Mouse (Mus musculus) cerebellum, postnatal 4 days (tissue): ENCODE measurements around the gene Lpp.
A peak's percentile ranks its signal among the peaks of the same experiment; 100 is the strongest.

Experiments
- DNase-seq, 2 experiments: peaks; one replicate each; pipeline ENCODE4 v3.0.0; 2022; ENCODE audit warnings: low spot score in 2 of 2, mixed read lengths in 1 of 2

Lpp gene

DNA sequence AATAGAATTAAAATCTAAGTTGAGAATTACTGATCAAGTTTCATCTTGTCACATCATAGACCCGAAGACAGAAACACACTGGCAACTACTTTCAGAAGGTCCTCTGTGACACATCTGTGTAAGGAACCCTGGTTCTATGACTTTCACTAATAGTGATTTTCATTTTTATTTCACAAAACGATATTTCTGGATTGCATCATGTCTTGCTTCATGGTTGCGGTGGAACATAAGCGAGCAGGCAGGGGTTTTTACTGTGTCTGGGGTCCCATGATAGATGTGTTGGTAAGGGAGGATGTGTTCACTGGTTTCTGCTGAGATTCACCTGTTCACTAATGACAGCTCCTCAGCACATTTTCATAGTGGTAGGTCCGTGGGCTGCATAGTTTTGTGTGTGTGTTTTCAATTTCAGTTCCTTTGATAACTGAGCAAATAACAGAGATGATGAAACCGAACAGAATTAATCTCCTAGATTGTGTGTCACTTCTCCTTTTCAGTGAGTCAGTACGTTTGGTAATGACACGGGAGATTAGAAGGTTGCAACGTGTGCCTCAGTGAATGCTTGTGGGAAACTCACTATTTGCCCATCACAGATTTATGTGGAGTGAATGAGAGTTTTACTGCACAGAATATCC lies 466.3 kb downstream of the Lpp start:
- DNase-seq, result no peak

DNA sequence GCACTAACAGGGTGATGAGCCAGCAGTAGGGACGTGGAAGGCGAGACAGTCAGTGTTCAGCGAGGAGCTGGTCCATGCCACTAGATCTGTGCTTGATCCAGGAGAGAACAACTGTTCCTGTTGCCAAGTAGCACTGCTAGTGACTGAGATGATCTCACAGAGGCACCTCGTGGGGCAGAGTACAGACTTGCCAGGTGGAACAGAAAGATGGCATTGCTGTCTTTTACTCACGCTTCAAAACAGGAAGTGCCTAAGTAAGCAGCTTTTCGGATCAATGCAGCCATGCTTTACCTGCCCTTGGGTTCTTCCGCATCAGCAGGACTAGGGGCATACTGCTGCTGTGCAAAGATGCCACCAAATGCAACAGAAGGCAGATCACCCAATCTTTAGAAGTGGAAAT lies 467.1 kb downstream of the Lpp start:
- DNase-seq, result no peak

DNA sequence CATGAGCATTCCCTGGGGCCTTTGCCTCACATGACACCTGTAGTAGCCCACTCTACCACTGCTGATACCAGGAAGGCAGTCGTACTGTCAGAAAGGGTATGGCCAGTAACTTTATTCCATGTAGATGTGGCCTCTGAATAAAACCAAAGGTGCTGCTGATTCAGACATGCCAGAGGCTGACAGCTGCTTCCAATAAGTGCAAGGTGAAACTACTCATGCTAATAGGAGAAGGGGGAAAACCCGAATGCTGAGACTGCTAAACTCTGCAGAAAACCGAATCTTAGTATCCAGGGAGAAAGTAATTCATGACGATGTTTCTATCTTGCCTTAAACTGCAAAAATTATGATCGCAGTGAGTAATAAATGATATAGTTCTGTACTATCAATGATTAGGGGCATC lies 468.1 kb downstream of the Lpp start:
- no peak for DNase-seq

DNA sequence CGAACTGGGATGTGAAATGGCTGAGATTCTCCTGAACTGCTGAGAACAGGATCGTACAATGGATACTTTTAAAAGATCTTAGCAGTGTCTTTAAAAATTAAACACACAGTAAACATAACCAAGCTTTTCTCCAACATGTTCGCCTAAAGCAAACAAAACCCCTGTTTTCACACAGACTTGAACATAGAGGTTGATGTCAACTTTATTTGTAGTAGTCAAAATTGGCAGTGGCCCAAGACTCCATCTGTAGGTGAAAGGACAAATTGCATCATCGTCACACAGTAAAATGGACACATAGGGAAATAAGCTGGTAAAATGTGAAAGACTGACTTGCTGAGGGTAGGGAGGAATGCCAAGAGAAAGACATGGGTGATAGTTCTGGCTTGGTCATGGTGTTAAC lies 480.9 kb downstream of the Lpp start:
- peak in 1 of 2 experiments; percentile 10 for DNase-seq

DNA sequence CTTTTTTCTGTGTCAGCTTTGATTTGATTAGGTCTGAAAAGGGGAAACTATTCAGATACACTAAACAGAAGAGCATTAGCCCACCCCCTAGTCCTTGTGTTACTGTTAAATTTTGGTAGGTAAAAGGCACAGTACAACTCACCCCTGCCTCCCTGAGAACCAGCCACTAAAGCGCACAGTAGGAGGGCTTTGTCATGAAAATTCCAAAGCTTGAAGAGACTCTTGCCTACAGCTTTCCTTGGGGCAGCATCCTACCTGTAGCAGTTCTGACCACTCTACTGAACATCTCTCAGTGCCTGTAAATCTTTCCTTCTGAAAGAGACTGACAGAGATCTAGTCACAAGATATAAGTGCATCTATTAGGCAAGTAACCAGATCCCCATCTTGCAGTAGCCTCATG lies 482.4 kb downstream of the Lpp start:
- DNase-seq, result no peak

- no peak for DNase-seq
Observed at GRCm38 (mm10) chr16:24878977-24879376, 485.7 kb downstream of the Lpp start.

- no peak for DNase-seq
Observed at GRCm38 (mm10) chr16:24880698-24881097, 487.4 kb downstream of the Lpp start.

DNA sequence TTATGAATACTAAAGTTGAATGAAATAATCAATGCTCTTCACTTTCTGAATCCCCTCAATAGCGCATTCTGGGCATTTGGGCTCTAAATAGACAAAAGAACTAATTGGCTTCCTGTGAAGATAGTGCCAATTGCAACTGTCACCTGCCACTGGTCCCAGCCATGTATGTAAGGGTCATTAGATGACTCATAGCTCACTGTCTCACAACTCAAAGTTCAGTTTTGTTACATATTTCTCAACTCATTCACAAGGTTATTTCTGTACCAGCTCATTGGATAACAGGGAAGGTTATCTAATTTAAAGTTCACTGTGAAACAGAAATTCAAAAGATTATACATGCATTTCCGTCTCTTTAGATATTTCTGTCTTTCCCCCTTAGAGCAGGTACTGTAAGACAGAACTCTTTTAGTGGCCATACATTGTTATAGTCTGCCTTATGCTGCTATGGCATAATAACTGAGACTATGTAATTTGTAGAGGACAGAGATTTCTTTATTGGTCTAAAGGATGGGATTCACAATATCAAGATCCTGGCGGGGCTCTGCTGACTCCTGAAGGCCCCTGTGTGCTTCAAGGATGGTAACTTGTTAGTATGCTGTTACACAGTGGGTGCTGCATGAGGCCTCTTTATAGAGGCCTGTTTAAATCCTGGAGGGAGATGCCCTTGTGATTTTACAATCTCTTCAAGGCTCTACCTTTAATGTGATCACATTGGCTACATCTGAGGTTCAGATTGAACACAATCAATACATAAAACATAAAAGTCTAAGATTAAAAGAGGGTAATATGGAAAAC lies 488.9 kb downstream of the Lpp start:
- DNase-seq, result no peak

- no peak for DNase-seq
Observed at GRCm38 (mm10) chr16:24884017-24884416, 490.7 kb downstream of the Lpp start.

- DNase-seq, result no peak
Observed at GRCm38 (mm10) chr16:24886346-24886745, 493.0 kb downstream of the Lpp start.

- DNase-seq, result no peak
Observed at GRCm38 (mm10) chr16:24886943-24887342, 493.6 kb downstream of the Lpp start.

DNA sequence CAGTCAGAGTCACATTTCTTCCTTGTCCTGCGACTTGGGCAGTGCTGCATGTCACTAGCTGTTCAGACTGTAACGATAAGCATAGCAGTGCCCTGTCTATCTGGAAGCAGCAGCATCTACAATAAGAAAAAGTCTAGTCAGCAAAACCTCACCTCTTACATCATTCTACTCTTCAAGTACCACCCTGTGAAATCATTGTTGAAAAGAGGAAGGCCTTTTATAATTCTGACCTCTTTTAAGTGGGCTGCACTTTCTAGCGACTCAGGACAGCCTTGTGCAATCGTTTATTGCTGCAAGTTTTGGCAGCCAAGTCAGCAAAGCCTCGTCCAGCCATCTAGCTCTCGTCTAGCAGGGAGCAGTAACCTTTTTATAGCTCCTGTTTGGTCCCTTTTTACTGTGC lies 498.1 kb downstream of the Lpp start:
- no peak for DNase-seq

DNA sequence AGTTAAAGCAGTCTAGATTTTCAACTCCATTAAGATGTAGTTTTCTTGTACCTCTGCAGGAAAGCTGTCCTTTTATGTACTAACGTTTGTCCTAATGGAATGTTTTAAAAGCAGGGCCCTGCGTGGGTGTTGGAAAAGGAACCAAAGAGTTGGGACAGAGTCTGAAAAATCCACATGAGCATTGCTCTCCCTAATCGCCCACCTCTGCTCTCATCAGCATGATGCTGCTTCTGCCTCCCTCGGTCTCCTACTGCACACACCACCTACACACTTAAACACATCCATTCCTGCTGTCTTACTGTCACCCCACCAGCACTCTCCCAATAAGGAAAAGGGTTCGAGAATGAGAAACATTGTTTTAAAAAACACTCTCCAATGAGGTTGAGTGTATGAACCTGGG lies 501.9 kb downstream of the Lpp start:
- DNase-seq, result no peak

GRCm38 (mm10) chr16:24897641-24898040 lies 504.3 kb downstream of the Lpp start:
- no peak for DNase-seq

DNA sequence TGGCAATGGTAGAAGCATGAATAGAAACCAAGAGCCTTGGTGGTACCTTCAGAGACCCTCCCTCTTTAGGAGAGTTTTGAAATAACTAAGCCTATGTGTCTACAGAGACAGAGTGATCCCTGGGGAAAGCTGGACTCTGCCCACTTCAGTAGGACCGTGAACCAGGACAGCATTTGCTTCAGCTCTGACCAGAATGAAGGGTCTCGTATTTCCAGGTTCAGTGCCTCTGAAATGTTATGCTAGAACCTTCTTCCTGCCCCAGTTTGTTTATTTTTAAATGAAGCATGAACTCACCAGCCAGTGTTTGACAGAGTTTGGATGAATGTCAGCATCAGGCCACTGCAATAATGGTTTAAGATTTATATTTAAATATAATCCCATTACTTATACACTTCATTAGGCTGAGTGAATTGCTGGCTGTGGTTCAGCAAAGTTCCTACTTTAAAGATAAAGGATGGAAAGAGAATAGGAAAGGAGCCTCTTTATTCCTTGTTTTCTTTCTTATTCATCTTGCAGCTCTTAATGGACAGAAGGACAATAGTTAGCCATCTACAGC lies 507.0 kb downstream of the Lpp start:
- DNase-seq, result no peak

DNA sequence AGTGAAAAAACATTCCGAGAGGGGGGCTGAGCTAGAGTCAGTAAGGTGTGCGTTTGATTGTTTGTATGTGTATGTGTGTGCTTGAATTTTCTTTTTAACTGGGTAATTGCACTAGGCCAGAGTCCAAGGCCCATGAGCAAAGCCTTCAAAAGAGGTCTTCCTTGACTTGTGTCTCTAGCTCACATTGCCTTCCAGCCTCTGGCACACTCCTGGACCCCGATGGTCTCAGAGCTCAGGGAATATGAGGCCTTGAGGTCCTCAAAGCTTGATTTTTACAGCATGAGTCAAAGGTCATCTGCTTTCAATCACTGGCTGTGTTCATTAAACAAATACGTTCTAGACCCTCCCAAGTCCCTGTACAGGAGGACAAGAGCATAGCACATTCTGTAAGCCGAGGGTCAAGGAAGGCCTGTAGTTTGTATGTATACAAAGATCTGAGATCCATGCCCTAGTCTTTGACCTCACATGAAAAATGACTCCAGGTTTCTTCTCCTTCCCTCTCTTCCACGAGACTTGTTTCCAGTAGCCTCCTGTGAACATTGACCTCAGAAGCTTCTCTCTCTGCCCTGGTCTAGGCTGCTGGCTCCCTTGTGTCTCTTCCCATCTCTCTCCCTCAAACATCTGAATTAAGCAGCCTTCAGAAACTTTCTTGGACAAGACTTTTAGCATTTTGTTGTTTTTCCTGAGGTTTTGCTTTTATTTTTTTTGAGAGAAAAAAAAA lies 508.0 kb downstream of the Lpp start:
- no peak for DNase-seq

GRCm38 (mm10) chr16:24902111-24902510 lies 508.8 kb downstream of the Lpp start:
- no peak for DNase-seq

DNA sequence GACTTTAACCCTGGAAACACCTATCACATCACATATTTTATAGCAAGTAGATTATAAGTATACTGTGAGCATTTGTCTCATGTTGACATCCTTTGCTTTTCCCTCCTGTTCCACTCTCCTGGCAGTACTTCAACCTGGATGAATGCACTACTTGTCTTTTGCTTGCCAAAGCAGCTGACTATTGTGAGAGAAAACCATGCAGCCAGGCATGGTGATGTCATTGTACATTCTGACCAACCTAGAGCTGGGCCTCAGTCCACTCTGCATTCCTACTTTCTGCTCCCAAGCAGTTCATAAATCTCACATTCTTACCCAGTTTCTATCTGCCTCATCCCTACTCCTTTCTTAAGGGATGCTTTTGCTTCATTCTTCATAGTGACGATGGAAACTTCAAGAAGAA lies 515.6 kb downstream of the Lpp start:
- no peak for DNase-seq

- no peak for DNase-seq
Observed at GRCm38 (mm10) chr16:24910321-24910720, 517.0 kb downstream of the Lpp start.

DNA sequence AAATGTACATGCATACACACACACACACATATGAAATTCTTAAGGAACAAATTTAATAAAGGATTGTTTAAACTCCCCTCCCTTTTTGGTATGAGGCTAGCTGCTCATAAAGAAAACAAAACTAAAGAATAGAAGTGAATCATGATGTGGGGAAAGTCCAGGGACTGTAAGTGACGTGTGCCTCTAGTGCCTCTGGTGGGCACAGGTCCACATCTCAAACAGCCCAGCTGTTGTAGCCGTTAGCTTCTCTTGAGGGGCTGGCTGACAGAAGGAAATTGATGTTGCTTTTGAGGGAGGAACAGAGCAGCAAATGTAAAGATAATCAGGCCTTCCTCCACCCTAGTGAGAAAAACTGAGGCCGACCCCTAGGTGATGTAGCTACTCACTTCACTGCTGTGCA lies 517.5 kb downstream of the Lpp start:
- no peak for DNase-seq

- DNase-seq, result no peak
Observed at GRCm38 (mm10) chr16:24912381-24912780, 519.1 kb downstream of the Lpp start.

GRCm38 (mm10) chr16:24913021-24913420 lies 519.7 kb downstream of the Lpp start:
- DNase-seq, result no peak
